Mouse (Mus musculus) kidney, adult 2 months (tissue): Measurements from ENCODE around the gene Khdc1a.

Experiments
- CTCF ChIP-seq: fragments of 200-500 bp; conservative IDR thresholded peaks from 2 replicates; pipeline ENCODE4 v1.5.1; 2011; ENCODE audit warnings: low read depth, mild to moderate bottlenecking, control low read depth, low read length, moderate library complexity, mixed read lengths; ENCODE audit not compliant: insufficient read depth, insufficient read length
- POLR2A ChIP-seq: fragments of 200-500 bp; IDR thresholded peaks from one replicate; pipeline ENCODE4 v1.6.1; 2011; ENCODE audit warnings: low read depth, low read length, control low read depth

DNA sequence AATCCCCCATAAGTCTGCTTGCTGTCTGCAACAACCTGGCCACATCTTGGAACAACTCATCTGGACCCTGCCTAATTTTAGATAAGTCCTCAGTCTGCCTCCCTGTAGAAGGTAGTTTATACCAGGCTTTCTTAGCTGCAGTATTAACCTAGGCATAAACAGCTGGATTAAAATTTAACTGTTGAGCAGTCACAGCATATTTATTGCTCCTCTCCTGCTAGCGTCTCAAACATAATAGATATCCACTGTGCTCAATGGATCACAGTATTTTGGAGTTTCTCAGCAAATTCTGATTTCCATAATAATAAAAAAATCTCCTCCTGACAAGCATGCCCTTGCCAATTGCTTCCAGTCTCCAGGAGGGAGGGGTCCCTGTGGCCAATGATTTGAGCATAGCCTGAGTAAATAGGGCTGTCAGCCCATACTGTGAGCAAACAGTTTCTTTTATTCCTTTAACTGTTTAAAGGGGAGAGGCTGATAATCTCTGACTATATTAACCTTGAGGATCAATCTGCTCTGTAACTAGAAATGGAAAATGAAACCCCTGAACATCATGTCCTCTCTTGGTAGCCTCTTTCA, 25.4 kb upstream of the Khdc1a start:
- TF ChIP-seq POLR2A (no peak), CTCF (no peak)
